Mouse (Mus musculus) intestine, embryonic 15.5 days (tissue): ENCODE results near the gene Flt1. TPM values are rescaled to one million over a fixed set of nuclear protein-coding genes. Genes with fewer than 3 reads are reported as not detected.

Source experiments
- ATAC-seq: fragments of 200-750 bp; cut with Nextera tagmentation; 2 replicates; pipeline ENCODE4 v1.8.0; 2017; ENCODE audit warnings: moderate TSS enrichment, moderate library complexity
- H3K27ac ChIP-seq: fragments of 300-500 bp; sonication (generic); 2 replicates; pipeline ENCODE4 v1.5.1; 2015; ENCODE audit warnings: mild to moderate bottlenecking, inconsistent platforms
- H3K27me3 ChIP-seq: fragments of 300-500 bp; sonication (generic); replicated peaks from 2 replicates; pipeline ENCODE4 v1.6.1; 2015; ENCODE audit warnings: inconsistent platforms
- H3K36me3 ChIP-seq: fragments of 300-500 bp; sonication (generic); 2 replicates; pipeline ENCODE4 v1.6.1; 2015; ENCODE audit warnings: inconsistent platforms
- H3K4me1 ChIP-seq: fragments of 300-500 bp; sonication (generic); replicated peaks from 2 replicates; pipeline ENCODE4 v1.6.1; 2015; ENCODE audit warnings: inconsistent platforms
- H3K4me2 ChIP-seq: fragments of 300-500 bp; sonication (generic); replicated peaks from 2 replicates; pipeline ENCODE4 v1.6.1; 2015; ENCODE audit warnings: mild to moderate bottlenecking, inconsistent platforms
- H3K4me3 ChIP-seq: fragments of 300-500 bp; sonication (generic); replicated peaks from 2 replicates; pipeline ENCODE4 v1.5.1; 2015; ENCODE audit warnings: inconsistent platforms
- H3K9ac ChIP-seq: fragments of 300-500 bp; sonication (generic); 2 replicates; pipeline ENCODE4 v1.6.1; 2015; ENCODE audit warnings: inconsistent platforms
- H3K9me3 ChIP-seq: fragments of 300-500 bp; sonication (generic); 2 replicates; pipeline ENCODE4 v1.6.1; 2016; ENCODE audit warnings: inconsistent platforms
- WGBS: fragments of 180-500 bp; shearing (Covaris S2); methylation state at CpG from one replicate; pipeline ENCODE4 v1.1.7; 2015; 5-methylcytosine and 5-hydroxymethylcytosine counted together
- polyA plus RNA-seq: library from polyadenylated mRNA; unstranded; fragments of >200 nt; fragmentation: Nextera tagmentation; extraction: Ambion mirVana; gene quantifications from 2 replicates; pipeline ENCODE4 v1.2.1, GENCODE M21; 2015

Gene Flt1
- polyA plus RNA-seq, result 12.6 and 12.8 TPM in 2 replicates

DNA sequence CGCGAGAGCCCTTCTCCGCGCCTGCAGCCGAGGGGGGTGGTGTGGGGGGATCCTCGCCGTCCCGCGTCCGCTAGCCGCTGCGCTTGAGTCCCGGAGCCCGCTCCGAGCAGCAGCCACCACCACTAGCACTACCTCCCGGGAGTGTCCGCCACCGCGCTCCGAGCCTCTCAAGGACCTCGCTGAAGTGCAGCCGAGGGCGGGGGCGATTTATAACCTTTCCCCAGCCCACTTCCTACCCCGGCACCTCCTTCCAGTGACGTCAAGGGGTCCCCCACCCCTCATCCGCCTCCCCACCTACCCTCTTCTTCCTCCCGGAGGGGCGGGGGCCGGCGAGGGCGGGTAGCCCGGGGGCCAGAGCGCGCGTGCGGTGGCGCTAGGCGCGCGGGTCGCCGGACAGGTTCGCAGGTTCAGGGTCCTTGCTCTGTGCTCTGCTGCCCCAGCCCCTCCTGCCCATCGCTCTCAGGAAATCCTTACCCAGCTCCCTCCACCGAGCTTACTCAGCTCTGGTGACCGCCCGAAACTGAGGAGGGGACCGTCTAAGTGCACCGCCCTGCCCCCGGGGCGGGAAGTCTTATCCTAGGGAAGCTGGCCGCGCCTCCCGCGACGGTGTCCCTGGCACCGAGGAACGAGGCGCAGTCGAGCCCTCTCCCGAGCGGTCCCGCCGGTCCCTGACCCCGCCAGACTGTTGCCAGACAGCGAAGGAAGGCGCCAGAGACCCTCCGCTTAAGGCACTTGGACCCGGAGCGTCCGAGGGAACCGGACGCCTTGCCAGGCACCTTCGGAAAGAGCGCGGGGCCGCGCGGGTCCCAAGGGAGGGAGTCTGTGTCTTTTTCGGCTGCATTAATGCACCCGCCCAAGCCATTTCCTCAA lies at the start of gene Flt1:
Flt1 (minus strand) TSS at position 181 of the 870 bp plus-strand sequence.
- Histone ChIP-seq H3K9me3 (no peaks in the 10 kb centered on the region), H3K4me2 (peak within 1 kb of the TSS; percentile 89), H3K4me3 (peak within 1 kb of the TSS; percentile 44), H3K9ac (peak within 1 kb of the TSS; percentile 30), H3K27ac (peak within 1 kb of the TSS; percentile 44; the same call in 1 of the 2 replicates), H3K27me3 (peaks cover 64% of the 10 kb centered on the region), H3K36me3 (no peaks in the 10 kb centered on the region), H3K4me1 (peaks cover 19% of the 10 kb centered on the region)
- under 1% methylated on average over 78 of the region's 82 CpGs for WGBS
- ATAC-seq, result peak; percentile 67

DNA sequence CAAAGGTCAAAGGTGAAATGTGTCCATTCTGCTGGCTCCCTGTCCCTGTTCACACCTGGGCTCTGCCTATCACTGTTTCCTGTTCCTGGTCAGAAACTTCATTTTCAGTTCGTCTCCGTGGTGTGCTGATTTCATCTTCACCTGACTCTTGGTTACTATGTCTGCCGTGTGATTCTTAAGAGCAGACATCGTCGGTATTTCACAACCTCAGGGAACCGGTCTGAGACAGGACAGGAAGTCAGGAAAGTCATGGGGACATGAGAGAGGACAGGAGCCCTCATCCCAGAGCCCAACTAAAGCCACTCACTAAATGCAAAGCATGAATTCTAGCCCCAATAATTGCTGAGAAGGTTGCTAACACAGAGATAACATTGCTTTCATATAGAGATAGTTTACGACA lies 49.4 kb upstream of the Flt1 start:
- Histone ChIP-seq H3K27me3 (no peaks in the 10 kb centered on the region), H3K9ac (no peak overlapping the region), H3K4me3 (no peak overlapping the region), H3K36me3 (no peaks in the 10 kb centered on the region), H3K4me2 (no peak overlapping the region), H3K27ac (no peak overlapping the region), H3K9me3 (no peaks in the 10 kb centered on the region), H3K4me1 (no peaks in the 10 kb centered on the region)
- ATAC-seq, result no peak
- WGBS, result 64% methylated on average over 7 of the region's 7 CpGs

DNA sequence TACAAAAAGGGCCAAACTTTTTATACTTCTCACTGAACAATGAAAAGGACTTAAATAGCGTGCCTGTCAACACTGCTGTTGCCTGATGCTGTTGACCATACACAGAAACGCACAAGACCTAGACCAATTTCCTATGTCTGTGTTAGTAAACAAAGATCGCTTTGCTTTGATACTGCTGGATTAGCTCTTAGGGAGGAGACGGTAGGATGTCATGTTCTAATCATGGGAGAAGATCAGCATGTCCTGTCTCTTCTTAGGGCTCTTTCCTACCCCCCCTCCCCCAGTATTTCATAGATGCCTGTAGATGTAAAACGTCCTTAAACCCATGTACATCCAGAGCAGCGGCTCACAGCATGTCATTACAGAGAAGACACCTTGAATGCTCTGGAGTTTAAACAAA lies 44.1 kb upstream of the Flt1 start:
- Histone ChIP-seq H3K4me2 (no peak overlapping the region), H3K36me3 (no peaks in the 10 kb centered on the region), H3K27ac (no peak overlapping the region), H3K4me3 (no peak overlapping the region), H3K9me3 (no peaks in the 10 kb centered on the region), H3K9ac (no peak overlapping the region), H3K27me3 (no peaks in the 10 kb centered on the region), H3K4me1 (no peaks in the 10 kb centered on the region)
- WGBS, result 64% methylated on average over 6 of the region's 6 CpGs
- no peak for ATAC-seq

DNA sequence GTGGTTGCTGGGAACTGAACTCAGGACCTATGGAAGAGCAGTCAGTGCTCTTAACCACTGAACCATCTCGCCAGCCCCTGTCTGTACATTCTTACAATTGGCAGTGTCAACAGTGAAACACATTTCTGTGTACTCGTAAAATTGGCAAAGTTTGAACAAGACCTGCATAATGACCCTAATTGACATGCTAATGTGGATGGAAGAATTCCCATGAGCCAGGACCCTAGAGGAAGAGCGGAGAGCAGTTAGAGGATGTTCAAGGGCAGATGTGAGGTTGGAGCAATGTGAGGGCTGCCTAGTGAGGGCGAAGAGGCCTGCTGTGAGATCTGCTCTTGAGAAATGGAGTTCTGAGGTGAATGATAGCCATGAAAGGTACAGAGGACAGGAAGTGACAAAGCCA lies 38.2 kb upstream of the Flt1 start:
- H3K9me3 ChIP-seq, result no peaks in the 10 kb centered on the region
- no peaks in the 10 kb centered on the region for H3K27me3 ChIP-seq
- no peaks in the 10 kb centered on the region for H3K36me3 ChIP-seq
- no peak for ATAC-seq
- no peak overlapping the region for H3K4me2 ChIP-seq
- no peak overlapping the region for H3K4me3 ChIP-seq
- no peak overlapping the region for H3K27ac ChIP-seq
- H3K4me1 ChIP-seq, result no peaks in the 10 kb centered on the region
- WGBS, result 91% methylated on average over 4 of the region's 4 CpGs
- no peak overlapping the region for H3K9ac ChIP-seq

DNA sequence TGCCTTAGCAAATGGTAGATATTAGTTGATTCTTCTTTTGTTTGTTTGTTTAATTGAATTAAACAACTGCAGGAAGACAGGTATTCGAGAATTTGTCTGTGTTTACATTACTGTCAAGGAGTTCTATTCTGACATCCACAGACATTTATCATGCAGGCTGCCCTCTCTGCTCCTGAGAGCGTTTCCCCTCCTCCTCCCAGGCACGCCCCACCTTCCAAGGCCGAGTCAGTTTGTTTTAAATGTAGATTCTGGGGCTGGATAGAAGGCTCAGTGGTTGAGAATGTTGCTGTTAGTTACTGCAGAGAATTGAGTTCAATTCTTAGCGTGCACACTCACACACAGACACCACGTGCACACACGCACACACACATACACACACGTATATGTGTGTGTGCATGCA lies 36.2 kb upstream of the Flt1 start:
- no peak overlapping the region for H3K9ac ChIP-seq
- no peaks in the 10 kb centered on the region for H3K9me3 ChIP-seq
- 20% methylated on average over 8 of the region's 8 CpGs for WGBS

DNA sequence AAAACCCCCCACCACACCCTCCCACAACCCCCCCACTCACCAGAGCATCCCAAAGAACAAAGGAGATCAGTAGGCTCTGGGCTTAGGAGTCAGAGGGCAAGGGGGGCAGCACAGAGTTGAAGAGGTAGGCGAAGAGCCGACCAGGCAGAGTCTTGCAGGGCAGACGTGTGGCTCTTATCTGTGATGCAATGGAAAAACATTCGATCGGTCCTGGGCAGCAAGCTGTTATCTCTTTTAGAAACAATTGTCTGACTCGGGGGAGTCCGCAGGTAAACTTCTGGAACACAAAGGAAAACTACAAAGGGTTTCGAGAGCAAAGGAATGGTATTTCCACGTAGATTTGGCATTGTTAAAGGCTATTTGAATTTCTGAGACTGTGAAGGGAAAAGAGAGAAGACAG lies 35.5 kb upstream of the Flt1 start:
- no peaks in the 10 kb centered on the region for H3K9me3 ChIP-seq
- no peaks in the 10 kb centered on the region for H3K4me1 ChIP-seq
- H3K27me3 ChIP-seq, result no peaks in the 10 kb centered on the region
- ATAC-seq, result peak; percentile 34; the same call in 1 of the 2 replicates
- no peak overlapping the region for H3K9ac ChIP-seq
- H3K4me2 ChIP-seq, result no peak overlapping the region
- H3K27ac ChIP-seq, result no peak overlapping the region
- WGBS, result 14% methylated on average over 9 of the region's 9 CpGs
- H3K36me3 ChIP-seq, result no peaks in the 10 kb centered on the region
- H3K4me3 ChIP-seq, result no peak overlapping the region

More for the DNA sequence above, 36.2 kb upstream of the Flt1 start:
- H3K4me1 ChIP-seq, result no peaks in the 10 kb centered on the region
- H3K36me3 ChIP-seq, result no peaks in the 10 kb centered on the region
- H3K27ac ChIP-seq, result no peak overlapping the region
- no peaks in the 10 kb centered on the region for H3K27me3 ChIP-seq
- no peak for ATAC-seq
- H3K4me2 ChIP-seq, result no peak overlapping the region
- no peak overlapping the region for H3K4me3 ChIP-seq

DNA sequence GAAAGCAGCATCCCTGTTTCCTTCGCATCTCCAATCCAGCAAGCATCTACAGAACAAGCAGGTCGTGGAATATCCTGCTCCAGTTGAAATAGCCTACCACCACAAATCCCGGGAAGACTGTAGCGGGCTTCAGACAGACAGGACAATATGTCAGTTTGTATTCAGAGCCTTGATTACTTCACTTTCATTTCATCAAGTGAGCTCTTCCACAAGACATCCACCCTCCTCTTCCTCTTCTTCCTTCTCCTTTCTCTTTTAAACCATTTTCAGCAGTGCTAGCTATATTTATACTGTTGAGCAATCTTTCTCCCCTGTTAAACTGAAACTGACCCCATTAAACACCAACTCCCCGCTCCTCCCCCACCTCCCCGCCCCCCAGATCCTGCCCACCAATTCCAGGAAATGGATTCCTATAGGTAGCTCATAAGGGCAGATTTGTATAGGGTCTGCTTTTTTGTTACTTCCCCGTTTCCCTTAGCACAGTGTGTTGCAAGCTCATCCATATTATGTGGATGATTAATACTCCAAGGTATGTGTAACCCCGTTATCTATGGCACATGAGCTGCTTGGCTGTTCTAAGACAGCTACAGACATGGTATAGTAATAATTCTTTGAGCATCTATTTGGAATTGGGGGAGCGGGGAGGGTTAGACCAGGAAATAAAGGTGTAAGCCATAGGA lies 33.0 kb upstream of the Flt1 start:
- Histone ChIP-seq H3K9me3 (no peaks in the 10 kb centered on the region), H3K4me1 (no peaks in the 10 kb centered on the region), H3K4me2 (peak overlapping the region; percentile 54), H3K36me3 (no peaks in the 10 kb centered on the region), H3K9ac (no peak overlapping the region), H3K4me3 (peak overlapping the region; percentile 27), H3K27ac (peak overlapping the region; percentile 2; the same call in 1 of the 2 replicates), H3K27me3 (no peaks in the 10 kb centered on the region)
- no peak for ATAC-seq
- 51% methylated on average over 9 of the region's 9 CpGs for WGBS

DNA sequence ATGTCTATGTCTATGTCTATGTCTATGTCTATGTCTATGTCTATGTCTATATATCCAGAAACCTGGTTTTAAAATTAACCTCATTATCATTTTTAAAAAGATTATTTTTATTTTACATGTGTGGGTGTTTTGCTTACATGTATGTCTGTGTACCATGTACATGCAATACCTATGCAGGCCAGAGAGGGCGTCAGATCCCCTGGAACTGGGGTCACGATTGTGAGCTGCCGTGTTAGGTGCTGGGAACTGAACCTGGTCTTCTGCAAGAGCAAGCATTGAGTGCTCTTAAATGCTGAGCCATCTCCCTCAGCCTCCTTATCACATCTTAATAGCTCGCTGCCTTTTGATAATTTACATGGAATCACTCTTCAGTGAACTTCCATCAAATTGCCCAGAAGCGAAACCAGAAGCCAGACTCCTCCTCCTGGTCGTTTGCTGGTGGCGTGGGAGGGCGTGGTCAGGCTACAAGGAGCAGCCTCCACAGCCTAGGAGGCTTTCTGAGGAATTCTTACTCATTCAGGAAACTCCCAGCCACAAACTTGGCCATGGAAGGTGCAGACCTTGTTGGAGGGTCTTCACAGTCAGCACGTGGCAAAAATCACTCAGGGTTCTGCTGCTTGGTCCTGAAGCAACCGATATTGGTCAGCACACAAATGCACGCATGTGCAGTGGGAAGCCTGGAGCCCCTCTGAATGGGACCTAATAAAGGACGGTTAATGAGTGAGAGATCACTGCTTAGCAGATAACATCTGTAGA lies 32.2 kb upstream of the Flt1 start:
- H3K4me1 ChIP-seq, result 0 out of 2 replicates have a peak, but pooled peaks cover under 1% of the 10 kb centered on the region
- H3K9ac ChIP-seq, result no peak overlapping the region
- peak; percentile 85 for ATAC-seq
- WGBS, result 46% methylated on average over 12 of the region's 12 CpGs
- peak overlapping the region; percentile 27 for H3K4me3 ChIP-seq
- peak overlapping the region; percentile 54 for H3K4me2 ChIP-seq
- H3K36me3 ChIP-seq, result no peaks in the 10 kb centered on the region
- H3K9me3 ChIP-seq, result no peaks in the 10 kb centered on the region
- H3K27me3 ChIP-seq, result peaks cover under 1% of the 10 kb centered on the region; the same call in 1 of the 2 replicates
- H3K27ac ChIP-seq, result peak overlapping the region; percentile 2; the same call in 1 of the 2 replicates

DNA sequence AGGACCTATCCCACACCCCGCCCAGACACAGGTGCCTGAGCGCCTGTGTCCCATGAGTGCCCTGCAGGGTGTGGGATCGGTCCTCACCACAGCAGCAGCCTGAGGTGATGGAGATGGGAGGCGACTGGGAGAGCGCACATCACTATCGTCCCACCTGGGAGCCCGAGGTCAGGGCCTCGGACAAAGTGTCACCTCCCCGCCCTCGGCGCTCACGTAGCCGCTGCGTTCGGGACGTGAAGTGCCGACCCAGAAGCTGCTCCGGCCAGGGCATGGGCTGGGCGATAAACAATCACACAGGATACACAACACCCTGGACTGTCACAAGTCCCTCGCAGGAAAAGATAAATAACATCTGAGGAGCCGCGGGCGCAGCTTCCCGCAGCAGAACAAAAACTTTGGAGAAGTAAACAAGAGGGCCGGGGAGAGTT lies 27.1 kb upstream of the Flt1 start:
- WGBS, result 3% methylated on average over 25 of the region's 25 CpGs
- Histone ChIP-seq H3K4me3 (peak overlapping the region; percentile 9), H3K36me3 (no peaks in the 10 kb centered on the region), H3K4me2 (peak overlapping the region; percentile 51), H3K9me3 (no peaks in the 10 kb centered on the region), H3K27ac (no peak overlapping the region), H3K4me1 (peaks cover 12% of the 10 kb centered on the region; the same call in 1 of the 2 replicates), H3K9ac (no peak overlapping the region), H3K27me3 (peaks cover 12% of the 10 kb centered on the region)
- peak; percentile 60; the same call in 1 of the 2 replicates for ATAC-seq

DNA sequence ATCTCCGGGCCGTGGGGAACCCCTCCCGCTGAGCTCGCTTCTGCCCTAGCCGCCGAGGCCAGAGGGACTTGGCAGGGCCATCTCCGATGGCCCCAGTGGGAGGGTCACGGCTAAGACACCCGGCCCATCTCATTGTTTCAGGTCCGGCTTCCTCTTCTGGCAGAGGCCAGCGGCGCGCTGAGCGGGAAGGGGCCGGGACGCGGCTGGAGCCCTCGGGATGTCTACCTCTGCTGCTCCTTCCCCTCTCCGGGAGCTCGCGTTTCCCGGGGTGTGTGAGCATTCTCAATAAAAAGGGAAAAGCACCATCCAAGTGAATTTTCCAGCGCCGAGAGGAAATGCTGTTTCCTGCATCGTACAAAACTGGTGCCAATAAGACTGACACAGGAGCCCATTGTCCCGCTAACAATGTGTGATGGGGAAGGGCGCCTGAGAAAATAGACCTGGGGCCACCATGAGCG lies 25.9 kb upstream of the Flt1 start:
- ATAC-seq, result peak; percentile 44
- H3K4me1 ChIP-seq, result peaks cover 12% of the 10 kb centered on the region; the same call in 1 of the 2 replicates
- H3K4me2 ChIP-seq, result peak overlapping the region; percentile 57
- no peak overlapping the region for H3K27ac ChIP-seq
- H3K27me3 ChIP-seq, result peaks cover 12% of the 10 kb centered on the region
- H3K4me3 ChIP-seq, result peak overlapping the region; percentile 19
- H3K36me3 ChIP-seq, result no peaks in the 10 kb centered on the region
- WGBS, result 2% methylated on average over 28 of the region's 28 CpGs
- no peak overlapping the region for H3K9ac ChIP-seq
- H3K9me3 ChIP-seq, result no peaks in the 10 kb centered on the region

DNA sequence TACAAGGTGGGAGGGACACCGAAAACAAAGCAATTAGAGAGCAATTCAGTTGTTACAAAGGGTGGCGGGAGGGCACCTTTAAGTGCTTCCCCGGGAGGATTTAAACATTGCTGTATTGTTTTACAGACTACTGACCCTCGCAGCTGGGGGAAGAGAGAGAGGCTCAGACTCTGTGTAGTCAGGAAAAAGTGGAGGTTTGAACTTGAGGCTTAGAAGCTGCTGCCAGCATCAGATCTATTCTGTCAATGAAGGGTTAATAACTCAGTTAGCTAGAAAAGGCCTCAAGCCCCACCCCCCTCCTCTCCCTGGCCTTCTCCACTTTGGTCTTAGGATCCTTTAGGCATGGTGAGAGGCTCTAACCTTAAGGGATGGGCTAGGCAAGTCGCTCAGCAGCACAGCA lies 24.2 kb upstream of the Flt1 start:
- no peaks in the 10 kb centered on the region for H3K36me3 ChIP-seq
- WGBS, result 24% methylated on average over 5 of the region's 5 CpGs
- ATAC-seq, result no peak
- no peak overlapping the region for H3K9ac ChIP-seq
- no peak overlapping the region for H3K27ac ChIP-seq
- no peak overlapping the region for H3K4me3 ChIP-seq
- H3K4me2 ChIP-seq, result no peak overlapping the region
- peaks cover 12% of the 10 kb centered on the region; the same call in 1 of the 2 replicates for H3K4me1 ChIP-seq
- H3K27me3 ChIP-seq, result peaks cover 12% of the 10 kb centered on the region
- H3K9me3 ChIP-seq, result no peaks in the 10 kb centered on the region
